ENCODE assay signal across 8 mouse cellular contexts in the genomic region with DNA sequence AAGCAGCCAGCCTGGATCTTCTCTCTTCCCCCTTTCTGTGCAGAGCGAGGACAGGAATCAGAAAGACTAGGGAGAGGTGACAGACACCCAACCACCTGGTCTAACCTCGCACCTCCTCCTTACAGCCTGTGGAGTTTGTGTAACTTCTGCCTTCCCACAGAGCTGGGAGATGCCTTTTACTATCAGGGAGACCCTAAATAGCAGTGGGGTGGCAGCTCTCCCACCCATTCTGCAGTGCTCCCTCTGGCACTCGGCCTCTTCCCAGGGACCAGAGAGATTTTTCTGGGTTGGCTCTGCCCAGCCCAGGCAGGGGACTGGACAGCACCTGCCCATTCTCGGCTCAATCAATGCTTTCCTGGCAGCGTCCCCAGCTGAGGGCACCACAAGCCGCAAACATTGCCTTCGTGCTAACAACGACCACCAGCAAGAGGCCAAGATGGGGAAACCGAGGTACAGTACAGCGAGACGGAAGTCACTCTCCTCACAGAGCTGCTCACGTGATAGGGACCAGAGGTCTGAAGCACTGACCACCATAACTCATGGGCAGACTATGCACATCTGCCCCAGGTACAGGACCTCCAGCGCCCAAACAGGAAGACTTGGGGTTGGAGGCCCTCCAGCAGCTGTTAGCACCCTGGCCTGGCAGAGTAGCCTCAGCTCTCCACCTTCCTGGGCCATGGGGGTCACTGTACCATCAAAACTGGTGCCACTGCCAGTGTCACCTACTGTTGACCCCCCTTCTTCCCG. TPM values are rescaled to one million over a fixed set of nuclear protein-coding genes. Genes with fewer than 3 reads are reported as not detected.
DNase-seq lines count a peak whose midpoint lies in the region; ATAC-seq and TF ChIP-seq lines count a peak whose summit lies in the region.

No protein-coding gene starts in this region.

- peak overlapping the region; percentile 61; the same call in 1 of the 2 replicates for H3K4me3 ChIP-seq in spleen, adult 2 months (ENCODE audit: extremely low read depth, insufficient read depth, insufficient read length)
- H3K4me3 ChIP-seq in hindbrain, embryonic 13.5 days: no peak overlapping the region; the same call in 1 of the 2 replicates
- peak overlapping the region; percentile 42; the same call in 1 of the 2 replicates for H3K4me3 ChIP-seq in midbrain, embryonic 10.5 days

- no peaks in the 10 kb centered on the region for H3K9me3 ChIP-seq in hindbrain, embryonic 13.5 days
- H3K9me3 ChIP-seq in midbrain, embryonic 10.5 days (replicated peaks): no peaks in the 10 kb centered on the region

- 0 out of 2 replicates have a peak, but pooled peaks cover 1% of the 10 kb centered on the region for H3K36me3 ChIP-seq in spleen, adult 2 months (ENCODE audit: control insufficient read depth, insufficient read depth, low read length)
- H3K36me3 ChIP-seq in hindbrain, embryonic 13.5 days: peaks cover 55% of the 10 kb centered on the region
- peaks cover 52% of the 10 kb centered on the region for H3K36me3 ChIP-seq in midbrain, embryonic 10.5 days

- H3K4me1 ChIP-seq in spleen, adult 2 months (ENCODE audit: control insufficient read depth, insufficient read depth, insufficient read length): peaks cover 42% of the 10 kb centered on the region
- peaks cover 90% of the 10 kb centered on the region for H3K4me1 ChIP-seq in hindbrain, embryonic 13.5 days (replicated peaks)
- H3K4me1 ChIP-seq in midbrain, embryonic 10.5 days: peaks cover 85% of the 10 kb centered on the region

- peak; percentile 76 for DNase-seq in cerebellum, adult 11-12 months
- no peak for DNase-seq in spleen, adult 2 months (ENCODE audit: low read depth in 1 of 2, low spot score in 2 of 2)
- DNase-seq in spleen, adult 18-20 months: no peak
- no peak for DNase-seq in midbrain, embryonic 10.5 days (ENCODE audit: low spot score)
- no peak for DNase-seq in retina, postnatal 1 day
- DNase-seq in spleen, postnatal 4 days (ENCODE audit: low spot score in 2 of 2): no peak

- H3K27me3 ChIP-seq in spleen, adult 2 months (ENCODE audit: control insufficient read depth, insufficient read depth, low read length): no peaks in the 10 kb centered on the region
- no peaks in the 10 kb centered on the region for H3K27me3 ChIP-seq in hindbrain, embryonic 13.5 days
- peaks cover 6% of the 10 kb centered on the region; the same call in 1 of the 2 replicates for H3K27me3 ChIP-seq in midbrain, embryonic 10.5 days (ENCODE audit: low read depth, poor library complexity, severe bottlenecking)

- peak overlapping the region; percentile 53 for H3K4me2 ChIP-seq in hindbrain, embryonic 13.5 days

- no peak for TF ChIP-seq CTCF in spleen, adult 2 months (IDR thresholded peaks at IDR 0.05; ENCODE audit: extremely low read depth, insufficient read depth, insufficient read length, insufficient replicate concordance)

- ATAC-seq in cerebellum, adult (ENCODE audit: insufficient number of reproducible peaks, low FRiP score, low TSS enrichment): no peak
- no peak for ATAC-seq in hindbrain, embryonic 13.5 days (ENCODE audit: low FRiP score)

- WGBS in spleen, adult 2 months: 44% methylated on average over 14 of the region's 14 CpGs
- WGBS in hindbrain, embryonic 13.5 days: 69% methylated on average over 14 of the region's 14 CpGs
- WGBS in midbrain, embryonic 10.5 days: 73% methylated on average over 14 of the region's 14 CpGs

- H3K27ac ChIP-seq in spleen, adult 2 months (ENCODE audit: insufficient read depth, low read length): peak overlapping the region; percentile 6; the same call in 1 of the 2 replicates
- H3K27ac ChIP-seq in hindbrain, embryonic 13.5 days: peak overlapping the region; percentile 89
- peak overlapping the region; percentile 82 for H3K27ac ChIP-seq in midbrain, embryonic 10.5 days (replicated peaks)

- TF ChIP-seq POLR2A in spleen, adult 2 months (IDR thresholded peaks at IDR 0.05; ENCODE audit: low read depth, low read length): no peak

- peak overlapping the region; percentile 67 for H3K9ac ChIP-seq in hindbrain, embryonic 13.5 days

RNA-seq across cellular contexts. Expression of gene Hdac5, which starts 10.5 kb away (rescaled TPM):
- polyA plus RNA-seq in spleen, adult 2 months (2012; rRNA removed): 71.9 and 97.7 TPM in 2 replicates
- 82.0 and 85.4 TPM in 2 replicates for polyA plus RNA-seq in hindbrain, embryonic 13.5 days (2015; fragmentation: Nextera tagmentation; extraction: Ambion mirVana)
- 57.3 and 68.9 TPM in 2 replicates for polyA plus RNA-seq in midbrain, embryonic 10.5 days (2016; fragmentation: Nextera tagmentation; extraction: Ambion mirVana)

RNA-seq across cellular contexts. Expression of gene BC030867, which starts 29.3 kb away (rescaled TPM):
- 1.9 and 4.5 TPM in 2 replicates for polyA plus RNA-seq in spleen, adult 2 months (2012; rRNA removed)
- polyA plus RNA-seq in hindbrain, embryonic 13.5 days (2015; fragmentation: Nextera tagmentation; extraction: Ambion mirVana): 3.8 TPM in 2 replicates
- 25.8 and 27.3 TPM in 2 replicates for polyA plus RNA-seq in midbrain, embryonic 10.5 days (2016; fragmentation: Nextera tagmentation; extraction: Ambion mirVana)

RNA-seq across cellular contexts. Expression of gene G6pc3, which starts 30.0 kb away (rescaled TPM):
- 63.9 and 72.3 TPM in 2 replicates for polyA plus RNA-seq in spleen, adult 2 months (2012; rRNA removed)
- polyA plus RNA-seq in hindbrain, embryonic 13.5 days (2015; fragmentation: Nextera tagmentation; extraction: Ambion mirVana): 30.0 and 37.2 TPM in 2 replicates
- 39.1 and 41.5 TPM in 2 replicates for polyA plus RNA-seq in midbrain, embryonic 10.5 days (2016; fragmentation: Nextera tagmentation; extraction: Ambion mirVana)

RNA-seq across cellular contexts. Expression of gene Lsm12, which starts 34.3 kb away (rescaled TPM):
- polyA plus RNA-seq in spleen, adult 2 months (2012; rRNA removed): 18.0 and 22.7 TPM in 2 replicates
- polyA plus RNA-seq in hindbrain, embryonic 13.5 days (2015; fragmentation: Nextera tagmentation; extraction: Ambion mirVana): 144 and 148 TPM in 2 replicates
- 141 and 144 TPM in 2 replicates for polyA plus RNA-seq in midbrain, embryonic 10.5 days (2016; fragmentation: Nextera tagmentation; extraction: Ambion mirVana)

RNA-seq across cellular contexts. Expression of gene Asb16, which starts 49.1 kb away (rescaled TPM):
- polyA plus RNA-seq in spleen, adult 2 months (2012; rRNA removed): 0.13 and 0.19 TPM in 2 replicates
- polyA plus RNA-seq in hindbrain, embryonic 13.5 days (2015; fragmentation: Nextera tagmentation; extraction: Ambion mirVana): not detected in 2 replicates
- polyA plus RNA-seq in midbrain, embryonic 10.5 days (2016; fragmentation: Nextera tagmentation; extraction: Ambion mirVana): 0.05 TPM in 1 of 2 replicates, not detected in the other

Comparison
In these comparisons a context has a peak if more than half of its experiments do, and no peak if none do; other contexts are left out.
1. H3K27ac ChIP-seq: peak in every context shown above with its lines; median percentile 89 in hindbrain, embryonic 13.5 days; 82 in midbrain, embryonic 10.5 days; 6 in spleen, adult 2 months.